Mouse (Mus musculus): ENCODE data around the gene Gm10197. TPM values are rescaled to one million over a fixed set of nuclear protein-coding genes. Genes with fewer than 3 reads are reported as not detected.
"Not testable (repeated sequence)": the region's sequence is repeated elsewhere in the genome, so short reads cannot be mapped to it uniquely, and the experiment has no call there.

Gene Gm10197
- total RNA-seq, 1 experiment from 2014 or later, result not detected

GRCm38 (mm10) chr19:53394956-53395355, 23.4 kb upstream of the Gm10197 start:
- not testable (repeated sequence) for ATAC-seq (replicated peaks; ENCODE audit: low read depth, poor library complexity, severe bottlenecking)

DNA sequence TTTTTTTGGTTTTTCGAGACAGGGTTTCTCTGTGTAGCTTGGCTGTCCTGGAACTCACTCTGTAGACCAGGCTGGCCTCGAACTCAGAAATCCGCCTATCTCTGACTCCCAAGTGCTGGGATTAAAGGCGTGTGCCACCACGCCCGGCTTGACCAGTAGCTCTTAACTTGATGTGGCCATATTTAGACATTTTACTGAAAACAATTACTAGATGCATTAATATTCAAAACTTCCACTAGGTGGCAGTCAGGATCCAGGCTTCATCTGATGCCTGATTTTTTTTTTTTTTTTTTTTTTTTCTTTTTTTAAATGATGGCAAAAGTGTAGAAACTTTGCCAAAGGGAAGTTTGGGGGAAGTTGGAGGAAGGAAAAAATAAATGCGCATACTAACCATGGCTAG, 23.0 kb upstream of the Gm10197 start:
- no peak for ATAC-seq (replicated peaks; ENCODE audit: low read depth, poor library complexity, severe bottlenecking)

DNA sequence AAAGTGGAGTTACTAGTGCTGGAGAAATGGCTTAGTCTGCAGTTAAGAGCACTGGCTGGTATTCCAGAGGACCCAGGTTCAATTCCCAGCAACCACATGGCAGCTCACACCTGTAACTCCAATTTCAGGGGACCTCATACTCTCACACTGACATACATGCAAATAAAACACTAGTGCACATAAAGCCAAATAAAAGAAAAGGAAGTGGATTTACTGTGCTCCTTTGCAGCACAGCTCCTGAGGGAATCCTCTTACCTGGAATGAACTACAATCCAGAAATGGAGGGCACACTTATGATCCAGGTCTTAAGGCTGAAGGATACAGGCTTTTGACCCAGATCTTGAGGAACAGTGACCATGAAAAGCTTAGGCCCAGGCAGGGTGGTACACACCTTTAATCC, 22.1 kb upstream of the Gm10197 start:
- no peak for ATAC-seq (replicated peaks; ENCODE audit: low read depth, poor library complexity, severe bottlenecking)

DNA sequence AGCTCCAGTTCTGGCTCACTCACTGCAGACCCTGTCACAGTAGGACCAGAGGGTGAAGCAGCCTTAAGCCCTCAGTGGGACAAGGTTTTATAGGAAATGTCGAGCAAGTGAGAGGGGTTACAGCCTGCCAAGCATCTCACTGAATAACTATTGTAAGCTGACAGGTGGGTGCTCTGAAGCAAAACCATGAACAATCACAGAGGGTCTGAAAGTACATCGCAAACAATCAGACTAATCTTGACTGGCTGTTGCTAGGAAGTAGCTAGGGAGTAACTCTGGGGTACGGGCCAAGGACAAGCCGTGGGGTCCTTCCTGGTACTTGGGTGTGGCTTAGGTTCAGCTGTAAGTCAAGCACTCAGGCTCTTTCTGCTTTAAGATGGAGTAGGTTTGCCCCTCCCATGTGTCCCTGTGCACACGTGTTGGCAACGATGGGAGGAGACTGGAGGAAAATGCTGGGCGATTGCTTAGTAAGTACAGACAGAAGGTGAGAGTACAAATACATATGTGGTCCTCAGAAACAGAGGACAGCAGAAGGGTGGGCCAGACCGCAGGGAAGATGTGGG, 21.3 kb upstream of the Gm10197 start:
- no peak for ATAC-seq (replicated peaks; ENCODE audit: low read depth, poor library complexity, severe bottlenecking)

DNA sequence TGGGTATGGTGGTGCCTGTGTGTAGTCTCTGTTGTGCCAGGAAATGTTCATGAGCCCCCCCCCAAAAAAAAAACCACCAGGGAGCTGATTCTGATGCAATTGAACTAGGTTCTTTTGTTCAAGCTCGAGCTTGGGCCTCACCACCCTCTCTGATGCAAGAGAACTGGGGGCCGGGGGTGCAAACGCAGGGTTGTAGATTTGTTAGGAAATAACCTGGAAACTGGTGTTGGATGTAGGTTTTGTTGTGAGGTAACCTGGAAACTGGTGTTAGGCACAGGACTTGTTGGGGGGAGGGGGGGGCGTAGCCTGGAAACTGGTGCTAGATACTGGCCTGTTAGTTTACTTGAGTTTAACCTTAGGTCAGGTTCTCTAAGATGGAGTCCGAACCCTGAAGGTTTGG, 20.2 kb upstream of the Gm10197 start:
- no peak for ATAC-seq (replicated peaks; ENCODE audit: low read depth, poor library complexity, severe bottlenecking)

- no peak for ATAC-seq (replicated peaks; ENCODE audit: low read depth, poor library complexity, severe bottlenecking)
Measured at GRCm38 (mm10) chr19:53391386-53391785, 19.8 kb upstream of the Gm10197 start.

DNA sequence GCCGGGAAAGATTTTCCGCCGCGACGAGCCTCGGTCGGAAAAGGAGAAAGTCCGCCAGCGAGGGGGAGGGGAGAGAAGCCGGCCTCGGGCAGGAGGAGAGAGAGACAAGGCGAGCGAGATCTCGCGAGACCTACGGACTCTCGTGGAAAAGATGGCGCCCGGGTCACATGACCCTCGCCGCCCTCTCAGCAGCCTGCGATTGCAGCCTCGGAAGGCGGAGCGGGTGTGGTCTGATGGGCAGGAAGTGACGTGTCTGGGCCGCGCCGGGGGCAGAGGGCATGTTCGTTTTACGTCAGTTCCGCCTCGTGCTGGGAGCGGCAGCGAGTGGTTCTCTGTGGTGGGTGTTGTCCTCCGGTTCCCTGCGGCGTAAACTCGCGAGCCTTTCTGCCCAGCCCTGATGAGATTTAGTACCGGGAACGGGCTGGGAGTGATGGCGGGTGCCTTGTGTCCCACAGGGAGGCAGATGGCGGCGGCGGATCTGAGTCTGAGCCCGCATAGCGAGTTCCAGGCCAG, 19.0 kb upstream of the Gm10197 start, which contains the start of gene Smndc1:
Smndc1 (minus strand) TSS at position 84 of the 513 bp plus-strand sequence.
- peak; percentile 95 for ATAC-seq (replicated peaks; ENCODE audit: low read depth, poor library complexity, severe bottlenecking)

GRCm38 (mm10) chr19:53389851-53390431, 18.4 kb upstream of the Gm10197 start:
- ATAC-seq (replicated peaks; ENCODE audit: low read depth, poor library complexity, severe bottlenecking), result peak; percentile 29

DNA sequence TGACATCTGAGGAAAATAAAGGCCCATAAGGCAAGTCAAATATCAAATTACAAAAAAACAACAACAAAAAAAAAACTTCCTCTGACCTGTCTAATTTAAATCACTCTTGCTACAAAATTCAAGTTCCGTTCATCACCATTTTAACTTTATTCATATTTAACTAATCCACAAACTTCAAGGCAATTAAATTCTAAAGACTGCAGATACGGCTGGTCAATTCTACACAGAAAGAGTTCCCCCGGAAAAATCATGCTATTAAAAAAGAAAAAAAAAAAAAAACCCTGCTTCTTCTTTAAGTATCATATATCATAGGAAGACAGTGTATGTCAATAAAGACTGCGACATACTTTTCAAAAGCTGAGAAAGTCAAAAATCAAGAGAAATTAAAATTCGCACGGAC, 17.9 kb upstream of the Gm10197 start:
- no peak for ATAC-seq (replicated peaks; ENCODE audit: low read depth, poor library complexity, severe bottlenecking)

GRCm38 (mm10) chr19:53383336-53383735, 11.8 kb upstream of the Gm10197 start:
- no peak for ATAC-seq (replicated peaks; ENCODE audit: low read depth, poor library complexity, severe bottlenecking)

- no peak for ATAC-seq (replicated peaks; ENCODE audit: low read depth, poor library complexity, severe bottlenecking)
Measured at GRCm38 (mm10) chr19:53378421-53378820, 6.9 kb upstream of the Gm10197 start.

- ATAC-seq (replicated peaks; ENCODE audit: low read depth, poor library complexity, severe bottlenecking), result no peak
Measured at GRCm38 (mm10) chr19:53377652-53378051, 6.1 kb upstream of the Gm10197 start.

- no peak for ATAC-seq (replicated peaks; ENCODE audit: low read depth, poor library complexity, severe bottlenecking)
Measured at GRCm38 (mm10) chr19:53375816-53376215, 4.2 kb upstream of the Gm10197 start.

DNA sequence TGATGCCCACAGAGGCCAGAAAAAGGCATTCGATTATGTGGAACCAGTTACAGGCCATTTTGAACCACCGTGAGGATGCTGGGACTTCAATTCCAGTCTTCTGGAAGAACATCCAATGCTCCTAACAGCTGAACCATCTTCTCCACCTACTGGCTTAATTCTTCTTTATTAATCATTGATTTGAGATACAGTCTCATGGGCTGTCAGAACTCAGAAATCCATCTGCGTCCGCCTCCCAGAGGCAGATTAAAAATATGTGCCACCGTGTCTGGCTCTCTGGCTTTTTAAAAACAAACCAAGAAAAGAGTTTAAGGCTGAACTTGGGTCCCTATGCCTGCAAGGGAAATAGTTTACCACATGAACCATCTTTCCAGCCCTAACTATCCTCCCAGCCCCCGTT, 3.7 kb upstream of the Gm10197 start:
- no peak for ATAC-seq (replicated peaks; ENCODE audit: low read depth, poor library complexity, severe bottlenecking)

DNA sequence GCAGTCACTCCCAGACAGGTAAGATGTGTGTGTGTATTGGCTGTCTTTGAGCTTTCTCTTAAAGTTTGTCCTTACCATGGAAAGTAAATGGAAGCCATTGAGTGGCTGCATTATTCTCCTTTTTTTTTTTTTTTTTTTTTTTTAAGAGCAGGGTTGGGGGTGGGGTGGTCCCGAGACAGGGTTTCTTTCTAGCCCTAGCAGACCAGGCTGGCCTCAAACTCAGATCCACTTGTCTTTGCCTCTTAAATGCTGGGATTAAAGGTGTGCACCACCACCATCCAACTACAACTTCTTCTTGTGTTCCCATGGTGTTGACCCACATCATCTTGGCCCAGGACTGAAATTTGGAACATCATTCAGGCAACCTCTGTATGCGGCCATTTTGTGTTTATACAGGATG, 2.0 kb upstream of the Gm10197 start:
- ATAC-seq (replicated peaks; ENCODE audit: low read depth, poor library complexity, severe bottlenecking), result no peak

DNA sequence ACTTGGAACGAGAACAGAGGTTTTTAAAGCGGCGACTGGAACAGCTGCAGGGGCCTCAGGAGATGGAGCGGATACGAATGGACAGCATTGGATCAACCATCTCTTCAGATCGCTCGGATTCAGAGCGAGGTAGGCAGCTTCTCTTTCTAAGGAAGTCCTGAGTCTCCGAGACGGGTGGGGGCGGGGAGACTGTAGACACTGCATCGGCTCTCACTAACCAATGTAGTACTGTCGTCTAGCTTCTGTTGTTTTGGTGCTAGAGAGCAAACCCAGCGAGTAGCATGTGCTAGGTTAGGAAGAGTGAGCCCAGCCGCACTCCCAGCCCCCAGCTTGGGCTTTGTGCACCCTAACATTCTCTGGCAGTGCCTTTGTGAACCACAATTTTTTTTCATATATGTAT, 1.3 kb downstream of the Gm10197 start:
- no peak for ATAC-seq (replicated peaks; ENCODE audit: low read depth, poor library complexity, severe bottlenecking)

GRCm38 (mm10) chr19:53369469-53370043, 2.0 kb downstream of the Gm10197 start:
- peak; percentile 78 for ATAC-seq (replicated peaks; ENCODE audit: low read depth, poor library complexity, severe bottlenecking)

DNA sequence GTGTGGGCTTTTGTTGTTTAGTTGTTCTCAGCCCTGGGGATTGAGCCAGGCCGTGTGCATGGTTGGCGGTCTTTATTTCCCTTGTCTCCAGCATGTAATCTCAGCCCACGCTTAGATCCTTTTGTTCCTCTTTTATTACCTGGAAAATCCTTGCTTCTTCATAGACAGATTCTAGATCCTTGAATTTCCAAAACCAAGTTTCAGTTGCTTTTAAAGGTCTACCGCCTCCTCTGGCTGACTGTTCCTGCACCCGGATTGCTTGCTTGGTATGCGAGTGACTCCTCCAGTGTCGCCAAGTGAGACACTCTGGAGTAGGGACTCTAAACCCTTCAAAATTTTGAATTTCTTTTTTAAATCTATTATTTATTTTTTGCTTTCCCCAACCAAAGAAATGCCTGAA, 4.7 kb downstream of the Gm10197 start:
- ATAC-seq (replicated peaks; ENCODE audit: low read depth, poor library complexity, severe bottlenecking), result no peak

DNA sequence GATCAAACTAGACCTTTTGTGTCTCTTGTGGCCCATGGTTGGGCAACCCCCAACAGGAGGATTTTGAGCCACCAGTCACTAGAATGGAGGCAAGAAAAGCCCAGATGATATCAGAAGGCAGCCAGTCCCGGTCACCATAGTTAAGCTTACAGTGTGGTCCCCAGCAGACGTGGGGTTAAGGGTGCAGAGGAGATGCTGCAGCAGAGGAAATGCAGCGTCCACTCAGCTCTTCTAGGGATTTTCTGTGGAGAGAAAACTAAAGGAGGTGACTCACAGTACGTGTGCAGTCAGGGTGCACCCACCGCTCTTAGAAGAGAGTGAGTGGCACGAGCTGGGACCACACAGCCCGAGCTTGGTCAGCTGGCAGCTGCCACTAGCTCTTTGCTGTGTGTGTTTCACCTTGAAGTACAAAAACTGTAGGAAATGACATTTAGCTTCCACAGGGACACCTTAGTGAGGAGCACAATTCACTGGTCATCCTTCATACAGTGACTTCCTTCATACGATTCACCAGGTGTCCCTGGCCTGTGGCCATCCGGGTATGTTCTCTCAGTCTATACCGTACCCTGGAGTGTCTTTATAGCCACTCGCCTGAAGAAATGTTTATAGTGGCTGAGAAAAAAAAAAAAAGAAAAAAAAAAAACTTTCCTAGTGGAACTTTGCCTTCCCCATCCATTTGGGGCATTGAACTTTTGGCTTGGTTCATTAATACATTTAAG, 5.3 kb downstream of the Gm10197 start:
- ATAC-seq (replicated peaks; ENCODE audit: low read depth, poor library complexity, severe bottlenecking), result no peak

DNA sequence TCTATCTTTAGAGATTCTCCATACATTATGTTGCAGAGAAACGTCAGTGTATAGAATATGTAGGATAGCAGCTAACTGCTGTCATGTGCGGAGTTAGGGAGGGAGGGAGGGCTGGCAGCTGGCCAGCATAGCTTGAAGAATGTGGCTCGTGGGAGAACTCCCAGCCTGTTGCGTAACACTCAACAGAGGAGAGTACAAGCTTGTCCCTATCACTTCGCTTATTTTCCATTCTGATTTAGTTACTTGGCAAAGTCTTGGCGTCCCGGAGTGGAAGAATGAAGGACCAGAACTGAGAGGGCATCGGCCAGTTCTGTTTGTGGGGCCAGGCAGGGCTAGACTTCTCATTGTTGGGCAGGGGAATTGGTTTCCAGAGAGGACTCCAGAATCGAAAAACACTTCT, 6.6 kb downstream of the Gm10197 start:
- 0 out of 2 replicates have a peak, but pooled peaks have one; percentile 19 for ATAC-seq (replicated peaks; ENCODE audit: low read depth, poor library complexity, severe bottlenecking)

DNA sequence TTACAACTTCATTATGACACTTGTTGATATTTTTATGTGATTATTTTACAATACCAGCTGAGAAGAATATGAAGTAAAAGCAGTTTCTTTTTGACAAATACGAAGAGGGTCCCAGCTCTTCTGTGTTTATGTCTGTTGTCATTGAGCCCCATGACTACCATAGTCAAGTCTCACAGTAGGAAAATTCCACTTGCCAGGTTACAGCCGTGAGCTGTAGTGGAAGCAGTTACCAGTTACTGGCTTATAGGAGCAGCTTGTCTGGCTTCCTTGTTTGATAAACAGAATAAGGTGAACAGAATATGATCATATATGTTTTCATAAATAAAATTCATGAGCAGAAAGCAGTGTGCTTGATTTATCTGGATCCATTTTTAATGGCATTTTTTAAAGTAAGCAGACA, 7.0 kb downstream of the Gm10197 start:
- no peak for ATAC-seq (replicated peaks; ENCODE audit: low read depth, poor library complexity, severe bottlenecking)

Measured in common myeloid progenitor, adult 5-6 weeks (primary cell).